Mouse (Mus musculus): ENCODE data around the gene Ust. TPM values are rescaled to one million over a fixed set of nuclear protein-coding genes. Genes with fewer than 3 reads are reported as not detected.

Gene Ust
- polyA plus RNA-seq, 1 experiment from 2014 or later: 4.1 TPM

GRCm38 (mm10) chr10:8176351-8177053 is 342.1 kb downstream of the Ust start:
- H3K4me3 ChIP-seq (ENCODE audit: low read length): no peak overlapping the region
- no peaks in the 10 kb centered on the region for H3K27me3 ChIP-seq (ENCODE audit: control insufficient read depth, insufficient read depth, low read depth, low read length)
- peaks cover 8% of the 10 kb centered on the region; the same call in 1 of the 2 replicates for H3K4me1 ChIP-seq (replicated peaks; ENCODE audit: control insufficient read depth, insufficient read depth, low read length)
- WGBS: 45% methylated on average over 13 of the region's 13 CpGs
- H3K9me3 ChIP-seq (ENCODE audit: control insufficient read depth, low read length): no peaks in the 10 kb centered on the region
- no peak overlapping the region; the same call in 1 of the 2 replicates for H3K27ac ChIP-seq (ENCODE audit: low read length)
- no peaks in the 10 kb centered on the region for H3K36me3 ChIP-seq (ENCODE audit: control insufficient read depth, insufficient read depth, low read length)
- peak overlapping the region; percentile 25; the same call in 1 of the 2 replicates for H3K9ac ChIP-seq (ENCODE audit: low read length)
- peak; percentile 52 for ATAC-seq (ENCODE audit: low read depth)
- no peak overlapping the region for H3K4me2 ChIP-seq (ENCODE audit: low read depth, low read length)

- Histone ChIP-seq H3K4me2 (ENCODE audit: low read depth, low read length) (no peak overlapping the region), H3K4me1 (replicated peaks; ENCODE audit: control insufficient read depth, insufficient read depth, low read length) (peaks cover 8% of the 10 kb centered on the region; the same call in 1 of the 2 replicates), H3K27ac (ENCODE audit: low read length) (no peak overlapping the region), H3K9me3 (ENCODE audit: control insufficient read depth, low read length) (no peaks in the 10 kb centered on the region), H3K4me3 (ENCODE audit: low read length) (no peak overlapping the region), H3K27me3 (ENCODE audit: control insufficient read depth, insufficient read depth, low read depth, low read length) (no peaks in the 10 kb centered on the region), H3K36me3 (ENCODE audit: control insufficient read depth, insufficient read depth, low read length) (no peaks in the 10 kb centered on the region), H3K9ac (ENCODE audit: low read length) (peak overlapping the region; percentile 25; the same call in 1 of the 2 replicates)
- 77% methylated on average over 3 of the region's 3 CpGs for WGBS
- no peak for ATAC-seq (ENCODE audit: low read depth)
These were observed 342.6 kb downstream of the Ust start for GRCm38 (mm10) chr10:8176008-8176350.

GRCm38 (mm10) chr10:8174697-8175096 is 343.9 kb downstream of the Ust start:
- H3K27me3 ChIP-seq (ENCODE audit: control insufficient read depth, insufficient read depth, low read depth, low read length): no peaks in the 10 kb centered on the region
- no peak overlapping the region for H3K9ac ChIP-seq (ENCODE audit: low read length)
- no peaks in the 10 kb centered on the region for H3K36me3 ChIP-seq (ENCODE audit: control insufficient read depth, insufficient read depth, low read length)
- H3K4me3 ChIP-seq (ENCODE audit: low read length): no peak overlapping the region
- H3K4me1 ChIP-seq (replicated peaks; ENCODE audit: control insufficient read depth, insufficient read depth, low read length): peaks cover 8% of the 10 kb centered on the region; the same call in 1 of the 2 replicates
- no peak for ATAC-seq (ENCODE audit: low read depth)
- H3K27ac ChIP-seq (ENCODE audit: low read length): no peak overlapping the region
- 0 out of 2 replicates have a peak, but pooled peaks cover 3% of the 10 kb centered on the region for H3K9me3 ChIP-seq (ENCODE audit: control insufficient read depth, low read length)
- WGBS: 73% methylated on average over 2 of the region's 2 CpGs
- H3K4me2 ChIP-seq (ENCODE audit: low read depth, low read length): no peak overlapping the region

GRCm38 (mm10) chr10:8174230-8174629 is 344.4 kb downstream of the Ust start:
- Histone ChIP-seq H3K36me3 (ENCODE audit: control insufficient read depth, insufficient read depth, low read length) (no peaks in the 10 kb centered on the region), H3K4me3 (ENCODE audit: low read length) (no peak overlapping the region), H3K27me3 (ENCODE audit: control insufficient read depth, insufficient read depth, low read depth, low read length) (no peaks in the 10 kb centered on the region), H3K4me1 (replicated peaks; ENCODE audit: control insufficient read depth, insufficient read depth, low read length) (peaks cover 8% of the 10 kb centered on the region; the same call in 1 of the 2 replicates), H3K4me2 (ENCODE audit: low read depth, low read length) (no peak overlapping the region), H3K9me3 (ENCODE audit: control insufficient read depth, low read length) (peaks cover 6% of the 10 kb centered on the region; the same call in 1 of the 2 replicates), H3K27ac (ENCODE audit: low read length) (no peak overlapping the region), H3K9ac (ENCODE audit: low read length) (no peak overlapping the region)
- 56% methylated on average over 7 of the region's 7 CpGs for WGBS
- peak; percentile 62 for ATAC-seq (ENCODE audit: low read depth)

GRCm38 (mm10) chr10:8173032-8173431 is 345.6 kb downstream of the Ust start:
- Histone ChIP-seq H3K4me1 (replicated peaks; ENCODE audit: control insufficient read depth, insufficient read depth, low read length) (peaks cover 8% of the 10 kb centered on the region; the same call in 1 of the 2 replicates), H3K27me3 (ENCODE audit: control insufficient read depth, insufficient read depth, low read depth, low read length) (no peaks in the 10 kb centered on the region), H3K36me3 (ENCODE audit: control insufficient read depth, insufficient read depth, low read length) (no peaks in the 10 kb centered on the region), H3K27ac (ENCODE audit: low read length) (no peak overlapping the region), H3K9me3 (ENCODE audit: control insufficient read depth, low read length) (peaks cover 12% of the 10 kb centered on the region; the same call in 1 of the 2 replicates), H3K4me2 (ENCODE audit: low read depth, low read length) (no peak overlapping the region), H3K9ac (ENCODE audit: low read length) (no peak overlapping the region), H3K4me3 (ENCODE audit: low read length) (no peak overlapping the region)
- peak; percentile 65; the same call in 1 of the 2 replicates for ATAC-seq (ENCODE audit: low read depth)
- 46% methylated on average over 3 of the region's 3 CpGs for WGBS

- 76% methylated on average over 11 of the region's 11 CpGs for WGBS
- Histone ChIP-seq H3K4me1 (replicated peaks; ENCODE audit: control insufficient read depth, insufficient read depth, low read length) (peaks cover 3% of the 10 kb centered on the region; the same call in 1 of the 2 replicates), H3K9ac (ENCODE audit: low read length) (no peak overlapping the region)
These were observed 347.1 kb downstream of the Ust start for GRCm38 (mm10) chr10:8171556-8171955.

More at GRCm38 (mm10) chr10:8171556-8171955, 347.1 kb downstream of the Ust start:
- Histone ChIP-seq H3K4me3 (ENCODE audit: low read length) (no peak overlapping the region), H3K4me2 (ENCODE audit: low read depth, low read length) (no peak overlapping the region), H3K36me3 (ENCODE audit: control insufficient read depth, insufficient read depth, low read length) (no peaks in the 10 kb centered on the region), H3K27me3 (ENCODE audit: control insufficient read depth, insufficient read depth, low read depth, low read length) (no peaks in the 10 kb centered on the region), H3K9me3 (ENCODE audit: control insufficient read depth, low read length) (peaks cover 15% of the 10 kb centered on the region; the same call in 1 of the 2 replicates), H3K27ac (ENCODE audit: low read length) (no peak overlapping the region)
- ATAC-seq (ENCODE audit: low read depth): no peak

All from lung, embryonic 16.5 days (tissue).